Mouse (Mus musculus) frontal cortex, postnatal 25 days (tissue): ENCODE results near the gene Nphs1.
A peak's percentile ranks its signal among the peaks of the same experiment; 100 is the strongest.
"Not testable (repeated sequence)": the region's sequence is repeated elsewhere in the genome, so short reads cannot be mapped to it uniquely, and the experiment has no call there.

Experiments used
- DNase-seq, 2 experiments: peaks; one replicate each; pipeline ENCODE4 v3.0.0; 2022; ENCODE audit warnings: low spot score in 2 of 2

Nphs1 gene

GRCm38 (mm10) chr7:30490957-30491307 lies 32.8 kb downstream of the Nphs1 start:
- no peak for DNase-seq

- DNase-seq: peak; percentile 62 to 66
Observed at GRCm38 (mm10) chr7:30492765-30493164, 34.6 kb downstream of the Nphs1 start.

GRCm38 (mm10) chr7:30493401-30493931 lies 35.4 kb downstream of the Nphs1 start, which contains the start of gene Prodh2:
Gene Prodh2, plus strand, starts transcription at chr7:30493622.
- DNase-seq: no peak

- DNase-seq: not testable (repeated sequence)
Observed at GRCm38 (mm10) chr7:30495506-30496042, 37.5 kb downstream of the Nphs1 start.

DNA sequence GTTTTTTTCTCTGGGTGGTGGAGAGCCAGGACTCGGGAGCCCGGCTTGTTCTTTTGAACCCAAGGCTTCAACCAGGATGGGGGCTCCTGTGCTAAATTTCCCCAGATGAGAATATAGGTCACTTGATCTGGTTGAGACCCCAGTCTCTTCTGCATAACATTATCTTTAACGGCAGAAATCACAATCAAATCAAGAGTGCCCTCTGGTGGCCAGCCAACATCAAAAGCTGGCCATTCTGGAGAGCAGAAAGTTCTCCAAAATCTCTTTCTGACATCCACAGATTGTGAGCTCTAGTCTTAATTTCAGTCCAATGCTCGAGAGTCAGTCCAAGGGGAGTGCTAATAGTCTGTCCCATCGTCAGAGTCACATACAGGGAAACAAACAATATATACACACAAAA lies 43.0 kb downstream of the Nphs1 start:
- not testable (repeated sequence) for DNase-seq

DNA sequence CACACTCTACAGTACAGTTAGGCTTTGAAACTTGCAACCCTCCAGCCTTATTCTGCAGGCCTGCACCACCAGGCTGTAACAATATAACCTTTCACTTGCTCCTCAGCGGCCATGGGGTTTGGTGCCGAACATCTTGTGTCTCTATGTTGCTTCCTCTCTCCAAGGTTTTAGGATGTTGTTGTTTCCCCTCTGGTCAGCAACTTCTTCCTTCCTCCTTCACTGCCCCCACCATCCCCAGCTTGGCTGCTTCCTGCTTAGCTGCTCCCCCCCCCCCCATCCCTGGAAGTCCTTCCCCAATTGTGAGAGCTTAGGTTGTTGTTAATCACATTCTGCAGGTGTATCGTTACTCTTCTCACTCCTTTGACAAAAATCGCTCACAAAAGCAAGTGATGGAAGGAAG lies 49.9 kb downstream of the Nphs1 start:
- no peak for DNase-seq

DNA sequence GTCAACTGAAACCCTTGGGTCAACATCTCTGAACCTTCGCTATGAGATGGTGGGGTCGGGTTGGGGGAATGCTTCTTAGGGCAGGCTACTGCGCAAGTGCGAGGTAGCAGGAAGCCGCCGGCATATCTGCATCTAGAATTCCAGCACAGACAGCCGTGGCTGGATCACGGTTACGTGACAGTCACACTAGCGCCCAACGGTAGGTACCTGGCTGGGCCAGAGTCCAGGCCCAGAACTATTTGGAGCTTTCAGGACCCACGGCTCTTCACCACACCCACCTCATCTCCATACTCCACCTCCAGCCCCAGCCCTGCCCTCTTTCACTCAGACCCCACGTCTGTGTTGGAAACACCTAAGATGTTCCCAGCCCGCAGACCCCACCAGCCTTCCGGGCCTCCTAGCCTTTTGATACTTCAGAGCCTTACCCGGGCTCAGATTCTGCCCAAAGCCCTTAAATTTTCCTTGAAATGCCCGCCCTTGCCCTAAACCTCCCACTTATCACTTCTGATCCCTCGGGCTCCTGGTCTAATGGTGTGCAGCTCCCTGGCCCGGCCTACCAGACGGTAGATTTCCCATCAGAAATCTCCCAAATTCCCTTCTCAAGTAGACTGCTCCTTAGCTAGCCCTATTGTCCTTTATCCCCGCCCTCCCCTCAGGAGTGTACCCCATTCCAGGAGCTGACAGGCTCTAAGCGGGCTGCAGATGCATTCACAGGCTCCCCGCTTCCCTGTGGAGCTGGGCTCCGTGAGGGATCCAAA lies 57.1 kb downstream of the Nphs1 start:
- no peak for DNase-seq

- DNase-seq: no peak
Observed at GRCm38 (mm10) chr7:30518325-30518724, 60.2 kb downstream of the Nphs1 start.

GRCm38 (mm10) chr7:30520396-30520795 lies 62.3 kb downstream of the Nphs1 start:
- DNase-seq: no peak

DNA sequence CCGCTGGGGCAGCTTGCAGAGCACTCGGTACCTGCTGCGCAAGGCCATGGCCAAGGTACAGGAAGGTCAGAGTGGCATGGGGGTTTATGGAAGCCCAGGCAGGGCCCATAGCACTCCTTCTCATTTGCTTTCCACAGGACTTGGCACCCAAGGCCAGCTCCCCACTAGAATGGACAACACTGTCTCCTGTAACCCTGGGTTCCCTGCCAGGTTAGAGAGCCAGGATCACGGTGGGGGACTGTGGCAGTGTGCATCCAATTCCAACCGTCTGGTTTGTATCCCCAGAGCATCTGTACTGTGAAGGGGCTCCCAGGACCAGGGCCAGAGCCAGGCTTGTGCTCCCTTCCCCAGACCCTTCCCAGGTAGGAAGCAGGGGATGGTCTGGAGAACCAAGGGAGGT lies 62.7 kb downstream of the Nphs1 start:
- no peak for DNase-seq

- no peak for DNase-seq
Observed at GRCm38 (mm10) chr7:30522871-30523270, 64.8 kb downstream of the Nphs1 start.

- no peak for DNase-seq
Observed at GRCm38 (mm10) chr7:30524487-30524886, 66.4 kb downstream of the Nphs1 start.

DNA sequence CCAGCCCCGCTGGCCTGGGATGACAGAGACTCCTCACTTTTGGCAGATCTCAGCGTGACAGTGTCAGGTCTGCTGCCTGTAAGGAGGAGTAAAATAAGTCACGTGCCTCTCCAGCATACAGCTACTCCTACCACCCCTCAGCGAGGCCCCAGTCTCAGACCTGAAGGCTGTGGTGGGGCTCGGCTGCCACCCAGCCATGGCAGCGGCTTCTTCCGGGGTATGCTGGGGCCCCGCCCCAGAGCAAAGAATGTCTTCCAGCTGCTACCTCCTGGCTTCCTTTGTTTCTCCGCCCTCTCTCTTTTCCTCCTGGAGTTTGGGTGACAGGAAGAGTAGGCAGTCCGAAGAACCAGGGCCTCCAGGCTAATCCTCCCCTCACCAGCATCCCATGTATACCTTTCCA lies 67.8 kb downstream of the Nphs1 start:
- no peak for DNase-seq

GRCm38 (mm10) chr7:30526399-30526798 lies 68.3 kb downstream of the Nphs1 start:
- DNase-seq: no peak

DNA sequence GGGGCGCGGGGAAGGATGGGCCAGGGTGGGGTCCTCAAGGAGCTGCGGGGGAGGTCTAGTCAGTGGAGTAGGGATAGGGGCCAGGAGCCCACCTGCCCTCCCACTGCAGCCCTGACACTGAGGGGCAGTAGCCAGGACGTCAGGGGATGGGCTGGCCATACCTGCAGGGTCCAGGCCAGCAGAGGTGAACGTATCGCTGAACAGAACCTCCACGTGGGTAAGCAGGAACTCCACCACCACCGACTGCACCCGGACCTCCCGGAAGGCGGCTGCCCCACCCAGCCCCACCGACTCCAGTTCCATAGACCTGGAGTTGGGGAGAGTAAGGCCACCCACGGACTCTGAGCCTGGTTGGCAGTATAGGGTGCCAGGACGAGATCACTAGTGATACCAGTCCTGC lies 68.9 kb downstream of the Nphs1 start:
- DNase-seq: no peak

DNA sequence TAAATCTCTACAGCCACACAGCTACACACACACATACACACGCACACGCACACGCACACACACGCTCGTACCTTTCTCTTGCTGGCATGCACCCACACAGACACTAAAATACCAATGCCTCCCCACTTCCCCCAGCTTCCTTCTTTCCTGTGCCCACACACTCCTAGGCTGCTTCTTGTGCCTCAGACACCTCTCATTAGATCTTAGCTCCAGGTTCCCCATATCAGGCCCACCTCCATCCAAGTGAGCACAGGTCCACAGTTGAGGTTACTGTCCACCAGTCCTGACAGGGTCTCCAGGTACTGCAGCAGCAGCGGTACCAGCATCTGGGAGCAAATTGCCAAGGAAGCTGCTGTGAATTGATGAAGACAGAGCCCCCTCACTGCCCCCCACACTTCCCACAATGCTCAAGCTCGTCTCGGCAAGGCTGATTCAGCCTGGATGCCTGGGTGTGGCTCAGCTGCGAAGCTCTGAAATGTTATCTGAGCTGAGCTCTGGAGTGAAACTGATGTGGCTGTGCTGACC lies 73.2 kb downstream of the Nphs1 start:
- DNase-seq: peak in 1 of 2 experiments; percentile 63

DNA sequence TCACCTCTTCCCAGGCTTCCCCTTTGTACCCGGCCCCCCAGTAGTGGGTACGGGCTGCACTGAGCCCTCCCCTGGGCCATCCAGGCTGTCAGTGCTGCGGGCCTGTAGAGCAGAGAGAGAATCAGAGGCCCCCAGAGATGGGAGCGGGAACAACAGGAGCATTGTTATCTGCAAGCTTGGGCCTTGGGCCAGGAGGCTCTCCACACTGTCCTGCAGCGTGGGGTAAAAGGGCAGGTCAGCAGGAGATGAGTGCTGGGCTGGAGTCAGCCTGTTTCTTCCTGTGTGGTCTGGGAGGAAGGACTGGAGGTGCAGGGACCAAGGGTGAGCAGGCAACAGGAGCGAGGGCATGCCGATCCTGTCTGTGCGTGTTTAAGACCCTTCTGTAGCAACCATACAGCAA lies 74.8 kb downstream of the Nphs1 start:
- no peak for DNase-seq

GRCm38 (mm10) chr7:30533941-30534632 lies 76.0 kb downstream of the Nphs1 start:
- DNase-seq: no peak

GRCm38 (mm10) chr7:30534633-30535577 lies 76.8 kb downstream of the Nphs1 start, which contains the start of gene Arhgap33:
Gene Arhgap33, minus strand, starts transcription at chr7:30535060.
- peak; percentile 86 to 94 for DNase-seq
